Mouse (Mus musculus) neural tube, embryonic 11.5 days (tissue): ENCODE data around the gene Mutyh. TPM values are rescaled to one million over a fixed set of nuclear protein-coding genes. Genes with fewer than 3 reads are reported as not detected.

Experiments used
- ATAC-seq: fragments of 200-750 bp; cut with Nextera tagmentation; 2 replicates; pipeline ENCODE4 v1.8.0; 2017; ENCODE audit warnings: moderate number of reproducible peaks, mild to moderate bottlenecking, moderate TSS enrichment, moderate library complexity; ENCODE audit not compliant: insufficient read depth, low FRiP score, low TSS enrichment
- DNase-seq: peaks from one replicate; pipeline ENCODE4 v3.0.0-alpha.2; 2015; ENCODE audit warnings: low spot score
- H3K27ac ChIP-seq: fragments of 300-500 bp; sonication (generic); 2 replicates; pipeline ENCODE4 v1.5.1; 2014; ENCODE audit warnings: low read depth, mild to moderate bottlenecking, low read length
- H3K27me3 ChIP-seq: fragments of 300-500 bp; sonication (generic); 2 replicates; pipeline ENCODE4 v1.6.1; 2014; ENCODE audit warnings: mild to moderate bottlenecking, low read length, mixed read lengths; ENCODE audit not compliant: control insufficient read depth, insufficient read depth
- H3K36me3 ChIP-seq: fragments of 300-500 bp; sonication (generic); 2 replicates; pipeline ENCODE4 v1.6.1; 2014; ENCODE audit warnings: mild to moderate bottlenecking, low read length, moderate library complexity, mixed read lengths; ENCODE audit not compliant: control insufficient read depth, insufficient read depth
- H3K4me1 ChIP-seq: fragments of 300-500 bp; sonication (generic); 2 replicates; pipeline ENCODE4 v1.6.1; 2014; ENCODE audit warnings: low read length, mixed read lengths; ENCODE audit not compliant: control insufficient read depth, insufficient read depth
- H3K4me2 ChIP-seq: fragments of 300-500 bp; sonication (generic); 2 replicates; pipeline ENCODE4 v1.6.1; 2014; ENCODE audit warnings: low read depth, mild to moderate bottlenecking, moderate library complexity
- H3K4me3 ChIP-seq: fragments of 300-500 bp; sonication (generic); 2 replicates; pipeline ENCODE4 v1.5.1; 2014; ENCODE audit warnings: low read depth, low read length
- H3K9ac ChIP-seq: fragments of 300-500 bp; sonication (generic); 2 replicates; pipeline ENCODE4 v1.6.1; 2014; ENCODE audit warnings: mild to moderate bottlenecking, low read length
- H3K9me3 ChIP-seq: fragments of 300-500 bp; sonication (generic); 2 replicates; pipeline ENCODE4 v1.6.1; 2016; ENCODE audit warnings: low read length; ENCODE audit not compliant: control insufficient read depth
- WGBS: fragments of 180-500 bp; shearing (Covaris S2); extraction: QIAGEN DNeasy Blood & Tissue Kit; methylation state at CpG from one replicate; pipeline ENCODE4 v1.1.7; 2014; 5-methylcytosine and 5-hydroxymethylcytosine counted together
- polyA plus RNA-seq: library from polyadenylated mRNA; unstranded; fragments of >200 nt; fragmentation: Nextera tagmentation; extraction: Ambion mirVana; gene quantifications from 2 replicates; pipeline ENCODE4 v1.2.1, GENCODE M21; 2014

Gene Mutyh
- polyA plus RNA-seq, 1 experiment from 2014 or later, result 17.4 TPM

DNA sequence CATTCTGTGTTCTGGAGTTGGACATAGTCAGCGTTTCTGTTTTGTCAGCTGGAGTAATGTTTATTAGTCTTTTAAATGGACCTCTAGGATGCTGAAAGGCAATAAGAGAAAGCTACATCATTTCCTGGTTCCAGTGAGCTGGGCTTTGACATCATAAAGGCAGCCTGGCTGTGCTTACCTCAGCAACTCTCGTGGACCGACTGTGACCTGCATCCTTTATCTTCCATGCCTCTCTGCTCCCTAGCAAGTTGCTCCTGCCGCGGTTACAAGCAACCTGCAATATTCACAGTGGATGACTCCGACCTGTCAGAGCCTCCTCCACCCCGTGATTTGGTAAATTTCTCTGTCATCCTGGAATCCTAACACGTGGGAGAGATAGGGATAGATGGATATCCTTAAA is 54.5 kb downstream of the Mutyh start:
- Histone ChIP-seq H3K9ac (no peak overlapping the region), H3K27ac (no peak overlapping the region), H3K4me1 (no peaks in the 10 kb centered on the region), H3K4me3 (no peak overlapping the region), H3K9me3 (no peaks in the 10 kb centered on the region), H3K36me3 (no peaks in the 10 kb centered on the region), H3K27me3 (no peaks in the 10 kb centered on the region), H3K4me2 (no peak overlapping the region)
- WGBS, result 77% methylated on average over 8 of the region's 8 CpGs
- ATAC-seq (no peak), DNase-seq (no peak)

Other genes starting within 250 kb of the Mutyh start
- 2.3 and 2.4 TPM in 2 replicates for gene Ccdc17, start 211.1 kb upstream of the Mutyh start, polyA plus RNA-seq
- 256 and 265 TPM in 2 replicates for gene Nasp, start 179.8 kb upstream of the Mutyh start, polyA plus RNA-seq
- 614 and 619 TPM in 2 replicates for gene Akr1a1, start 156.0 kb upstream of the Mutyh start, polyA plus RNA-seq
- 902 and 917 TPM in 2 replicates for gene Prdx1, start 122.2 kb upstream of the Mutyh start, polyA plus RNA-seq
- 17.6 and 25.1 TPM in 2 replicates for gene Mmachc, start 99.3 kb upstream of the Mutyh start, polyA plus RNA-seq
- 23.8 and 31.4 TPM in 2 replicates for gene Ccdc163, start 99.2 kb upstream of the Mutyh start, polyA plus RNA-seq
- 8.9 and 9.8 TPM in 2 replicates for gene Tesk2, start 86.8 kb upstream of the Mutyh start, polyA plus RNA-seq
- 34.8 and 36.1 TPM in 2 replicates for gene Toe1, start 83 bp upstream of the Mutyh start, polyA plus RNA-seq
- gene Hpdl, start 14.0 kb downstream of the Mutyh start, polyA plus RNA-seq, result 1.2 and 1.3 TPM in 2 replicates
- gene Zswim5, start 69.7 kb downstream of the Mutyh start, polyA plus RNA-seq, result 11.1 and 13.6 TPM in 2 replicates
- gene Urod, start 186.7 kb downstream of the Mutyh start, polyA plus RNA-seq, result 89.8 and 99.2 TPM in 2 replicates
- gene Hectd3, start 187.6 kb downstream of the Mutyh start, polyA plus RNA-seq, result 12.9 and 14.7 TPM in 2 replicates
- 48.1 and 52.5 TPM in 2 replicates for gene Eif2b3, start 211.7 kb downstream of the Mutyh start, polyA plus RNA-seq